Mouse (Mus musculus): ENCODE data around the gene Actg1.

The Actg1 gene

DNA sequence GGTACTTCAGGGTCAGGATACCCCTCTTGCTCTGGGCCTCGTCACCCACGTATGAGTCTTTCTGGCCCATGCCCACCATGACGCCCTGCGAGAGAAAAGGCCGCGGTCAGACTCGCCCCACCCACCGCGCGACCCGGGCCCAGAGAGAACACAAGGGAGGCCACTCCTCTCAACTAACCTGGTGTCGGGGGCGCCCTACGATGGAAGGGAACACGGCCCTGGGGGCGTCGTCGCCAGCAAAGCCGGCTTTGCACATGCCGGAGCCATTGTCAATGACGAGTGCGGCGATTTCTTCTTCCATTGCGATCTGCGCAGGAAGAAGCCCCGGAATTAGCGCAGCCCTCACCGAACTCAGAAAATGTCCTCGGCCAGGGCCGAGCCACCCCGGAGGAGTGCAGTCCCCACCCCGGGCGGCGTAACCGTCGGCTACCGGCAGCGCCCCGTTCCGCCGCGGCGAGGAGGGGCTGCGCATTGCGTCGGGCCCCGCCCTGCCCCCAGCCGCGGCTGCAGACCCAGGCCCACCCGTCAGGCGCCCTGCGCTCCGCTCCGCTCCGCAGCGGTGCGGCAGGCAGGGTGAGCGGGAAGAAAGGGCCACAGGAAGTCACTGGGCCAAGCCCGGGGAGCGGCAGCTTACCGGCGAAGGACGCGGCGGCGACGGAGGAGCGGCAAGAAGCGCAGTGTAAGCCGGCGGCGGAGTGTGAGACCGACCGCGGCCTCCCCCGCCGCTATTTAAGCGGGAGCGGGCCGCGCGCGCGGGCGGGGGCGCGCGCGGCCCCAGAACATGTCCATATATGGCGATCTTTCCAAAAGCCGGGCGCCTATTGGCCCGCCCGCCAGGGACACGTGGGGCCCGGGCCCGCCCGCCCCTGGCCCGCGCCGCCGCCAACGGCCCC, at the start of gene Actg1:
Actg1 (minus strand) TSS at position 752 of the 893 bp plus-strand sequence.
- DNase-seq = peak; percentile 95

DNA sequence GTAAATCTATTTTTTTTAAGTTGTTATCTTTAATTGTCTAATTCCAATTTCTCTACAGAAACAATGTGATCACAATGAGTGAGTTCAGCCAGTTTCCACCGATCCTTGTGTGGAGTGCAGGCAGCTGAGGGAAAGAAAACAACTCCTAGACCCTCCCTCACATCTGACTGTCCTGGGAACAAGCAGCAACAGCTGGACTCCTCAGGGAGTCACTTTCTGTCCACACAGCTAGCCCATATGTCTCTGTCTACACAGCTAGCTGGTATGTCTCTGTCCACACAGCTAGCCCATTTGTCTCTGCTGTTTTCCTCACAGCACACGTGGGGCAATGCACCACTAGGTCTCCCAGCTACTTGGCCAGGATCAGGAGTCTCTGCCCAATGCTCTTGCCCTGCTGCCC, 49.3 kb upstream of the Actg1 start:
- no peak for DNase-seq

GRCm38 (mm10) chr11:120395661-120396060, 47.3 kb upstream of the Actg1 start:
- no peak for DNase-seq

DNA sequence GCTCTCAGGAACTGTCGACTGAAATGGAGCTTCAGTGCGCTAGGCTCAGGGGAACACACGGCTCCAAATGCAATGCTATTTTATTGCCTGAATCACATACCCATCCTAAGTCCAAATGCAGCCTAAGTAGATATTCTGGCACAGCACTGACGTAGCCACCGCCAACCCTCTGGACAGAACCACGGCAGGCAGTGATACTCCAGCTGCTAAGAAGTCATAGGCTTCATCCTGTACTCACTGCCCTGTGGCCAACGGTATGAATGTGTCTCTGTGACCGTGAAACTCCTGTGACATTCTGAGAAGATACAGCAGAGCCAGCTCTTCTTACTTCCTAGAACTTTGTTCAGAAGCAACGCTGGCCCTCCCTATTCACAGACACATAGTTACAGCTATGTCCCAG, 40.2 kb upstream of the Actg1 start:
- no peak for DNase-seq

GRCm38 (mm10) chr11:120387157-120387556, 38.8 kb upstream of the Actg1 start:
- DNase-seq = no peak

GRCm38 (mm10) chr11:120386632-120387031, 38.3 kb upstream of the Actg1 start:
- no peak for DNase-seq

- DNase-seq = no peak
Observed at GRCm38 (mm10) chr11:120382509-120382908, 34.2 kb upstream of the Actg1 start.

- no peak for DNase-seq
Observed at GRCm38 (mm10) chr11:120381157-120381556, 32.8 kb upstream of the Actg1 start.

GRCm38 (mm10) chr11:120380271-120380670, 31.9 kb upstream of the Actg1 start:
- no peak for DNase-seq

DNA sequence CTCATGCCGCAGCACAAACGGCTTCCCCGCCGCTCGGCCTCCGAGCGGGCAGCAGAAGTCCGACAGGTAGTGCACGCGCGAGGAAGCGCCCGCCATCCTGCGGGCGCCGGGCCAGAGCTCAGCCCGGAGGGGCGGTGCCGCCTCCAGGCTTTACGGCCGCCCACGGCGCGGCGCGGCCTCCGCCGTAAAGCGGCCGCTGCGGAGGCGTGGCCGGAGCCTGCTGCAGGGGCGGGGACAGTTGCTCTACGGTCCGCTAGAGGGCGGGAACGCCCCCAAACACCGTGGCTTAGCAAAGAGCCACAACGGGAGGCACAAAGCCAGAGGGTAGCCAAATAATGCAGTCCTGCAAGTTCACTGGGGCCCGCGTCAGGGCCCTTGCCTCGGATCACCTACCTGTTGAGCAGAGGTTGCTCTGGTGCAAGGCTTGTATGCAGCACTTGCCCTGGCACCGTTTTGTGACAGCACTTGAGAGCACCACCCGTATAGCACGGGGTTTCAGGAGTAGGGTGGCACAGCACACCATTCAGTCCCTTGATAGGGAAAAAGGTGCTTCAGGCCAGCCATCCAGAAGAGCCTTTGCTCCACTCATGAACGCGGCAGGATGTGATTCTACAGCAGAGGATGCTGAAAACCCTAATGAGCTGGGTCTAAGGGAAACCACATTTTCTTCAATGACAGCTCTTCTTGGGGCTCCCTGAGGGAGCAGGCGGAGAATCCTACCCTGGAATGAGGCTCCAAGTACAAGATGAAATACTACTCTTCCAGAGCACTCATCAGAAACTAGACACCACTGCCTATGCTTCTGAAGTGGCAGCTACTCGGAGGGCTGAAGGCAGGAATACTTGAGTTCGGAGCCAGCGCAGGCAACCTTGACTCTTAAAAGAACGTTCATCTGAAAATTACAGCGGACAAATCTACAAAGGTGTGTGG, 30.5 kb upstream of the Actg1 start, which contains the start of gene Faap100:
Faap100 (minus strand) TSS at position 154 of the 930 bp plus-strand sequence.
- DNase-seq = peak; percentile 96

DNA sequence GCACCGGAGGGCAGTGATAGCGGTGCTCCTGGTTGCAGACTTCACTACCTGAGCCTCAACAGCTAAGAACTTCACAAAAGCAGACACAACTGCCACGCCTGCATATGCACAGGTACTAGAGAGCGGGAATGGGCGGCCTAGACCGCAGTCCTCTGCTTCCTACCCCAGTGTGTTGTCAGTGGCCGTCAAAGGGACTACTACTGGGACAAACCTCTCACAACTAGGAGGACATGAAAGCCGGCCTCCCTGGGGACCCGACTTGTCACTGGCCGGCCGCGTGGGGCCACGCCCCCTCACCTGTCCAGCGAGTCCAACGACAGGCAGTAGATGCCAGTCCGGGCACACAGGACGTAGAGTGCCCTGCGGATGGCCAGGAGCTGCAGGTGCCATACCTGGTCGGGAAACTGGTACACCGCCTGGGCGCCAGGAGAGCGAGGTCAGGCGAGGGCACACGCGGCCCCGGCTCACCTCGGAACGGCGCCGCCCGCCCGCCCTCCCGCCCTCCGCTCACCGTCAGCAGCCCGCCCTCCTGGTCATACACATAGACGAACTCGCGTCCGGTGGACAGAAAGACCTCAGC, 29.8 kb upstream of the Actg1 start:
- DNase-seq = peak; percentile 38

- DNase-seq = no peak
Observed at GRCm38 (mm10) chr11:120377337-120377736, 29.0 kb upstream of the Actg1 start.

DNA sequence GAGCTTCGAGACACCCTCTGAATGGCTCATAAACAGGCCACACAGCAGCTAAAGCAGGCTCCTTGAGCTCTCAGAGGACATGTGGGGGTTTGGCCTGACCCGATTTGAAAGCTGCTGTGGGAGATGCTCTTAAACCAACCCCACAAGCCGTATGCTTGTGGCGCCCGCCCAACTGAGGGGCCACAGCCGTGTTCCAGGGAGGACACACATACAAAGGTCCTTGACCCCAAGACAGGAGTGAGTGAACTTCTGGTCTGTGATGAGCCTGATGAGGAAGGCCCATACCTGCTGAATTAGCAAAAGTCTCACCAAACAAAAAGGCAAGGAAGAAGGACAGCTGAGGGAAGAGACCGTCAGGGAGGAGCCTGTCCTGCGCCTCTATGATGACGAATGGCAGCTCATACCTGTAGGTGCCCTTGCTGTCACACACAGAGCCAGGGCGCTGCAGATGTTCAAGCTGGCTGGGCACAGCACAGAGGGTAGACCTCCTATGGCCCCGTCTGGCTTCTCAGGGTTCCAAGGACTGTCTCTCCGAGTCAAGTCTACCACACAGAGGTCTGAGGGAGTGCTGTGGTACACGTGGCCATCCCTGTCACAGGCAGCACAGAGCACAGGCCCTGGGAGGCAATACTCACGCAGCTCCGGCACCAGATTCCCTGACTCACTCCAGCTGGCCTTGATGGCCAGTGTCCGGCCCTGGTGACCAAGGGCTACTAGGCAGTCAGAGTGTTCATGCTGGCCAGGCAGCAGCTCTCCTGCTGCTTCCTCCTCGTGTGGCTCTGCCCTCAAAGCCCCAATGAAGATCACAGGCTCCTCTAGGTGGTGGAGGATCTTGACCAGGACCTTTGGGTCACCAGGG, 28.2 kb upstream of the Actg1 start:
- no peak for DNase-seq

DNA sequence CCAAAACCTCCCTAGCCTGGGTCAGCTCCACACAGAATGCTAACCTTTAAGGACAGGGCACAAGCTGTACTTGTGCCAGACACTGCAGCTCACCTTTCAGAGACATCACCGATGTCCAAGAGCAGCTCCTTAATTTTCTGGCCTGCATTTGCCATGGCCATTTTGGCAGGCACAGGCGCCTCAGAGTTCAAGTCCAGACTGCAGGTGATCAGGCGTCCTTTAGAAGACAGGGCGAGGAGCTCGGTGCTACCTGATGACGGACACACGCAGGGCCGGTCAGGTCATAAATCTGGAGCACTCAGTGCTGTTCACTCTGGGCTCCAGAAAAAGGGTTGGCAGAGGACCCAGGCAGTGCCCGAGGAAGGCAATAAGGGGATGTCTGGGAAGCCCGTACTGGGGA, 27.0 kb upstream of the Actg1 start:
- no peak for DNase-seq

DNA sequence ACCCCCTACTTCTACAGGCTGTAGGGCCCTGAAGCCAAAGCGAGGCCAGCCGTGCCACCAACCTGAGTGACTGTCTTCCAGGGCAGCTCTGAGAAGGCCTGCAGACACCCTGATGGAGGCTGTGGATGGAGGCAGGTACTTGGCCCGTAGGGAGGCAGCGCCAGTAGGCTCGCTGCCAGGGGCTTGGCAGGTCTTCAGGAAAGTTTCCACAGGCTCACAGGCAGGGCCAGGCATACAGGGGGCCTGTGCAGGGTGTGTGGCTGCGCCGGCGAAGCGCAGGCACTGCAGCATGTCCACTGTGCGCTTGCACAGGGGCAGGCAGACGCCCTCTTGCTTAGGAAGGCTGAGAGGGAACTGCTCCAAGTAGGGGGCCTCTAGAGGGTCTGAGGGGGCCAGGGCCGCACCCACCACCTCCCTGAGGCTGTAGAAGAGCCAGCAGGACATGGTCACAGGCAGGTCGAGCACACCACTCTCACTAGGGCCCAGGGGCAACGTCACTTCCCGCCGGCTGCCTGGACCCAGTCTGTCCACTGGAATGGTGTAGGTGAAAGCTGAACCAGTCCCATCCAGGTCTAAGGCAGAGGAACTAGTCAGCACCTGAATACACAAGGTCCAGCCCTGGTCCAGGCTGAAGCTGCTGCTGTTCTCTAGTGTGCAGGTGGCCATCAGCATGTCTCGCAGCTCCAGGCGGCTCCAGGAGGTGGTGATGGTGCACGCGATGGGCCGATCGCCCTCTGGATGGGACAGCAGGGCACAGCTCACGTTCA, 25.7 kb upstream of the Actg1 start:
- DNase-seq = no peak

DNA sequence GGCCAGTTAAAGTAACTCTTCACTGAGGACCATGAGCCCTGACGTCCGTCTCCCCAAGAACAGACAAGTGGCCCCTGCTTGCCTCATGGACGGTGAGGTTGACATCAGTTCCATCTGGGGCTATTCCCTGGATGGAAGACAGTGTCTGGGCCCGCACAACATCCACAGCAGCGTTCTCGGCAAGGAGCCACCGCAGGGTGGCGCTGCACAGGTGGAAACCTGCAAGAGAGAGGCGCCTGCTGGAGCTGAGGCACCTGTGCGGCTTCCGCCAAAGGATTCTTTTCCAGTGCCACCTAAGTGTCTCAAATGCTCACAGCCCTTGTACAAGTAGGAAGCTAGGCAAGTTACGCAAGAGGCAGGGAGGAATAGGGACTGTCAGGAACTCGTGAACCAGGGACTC, 24.7 kb upstream of the Actg1 start:
- DNase-seq = no peak

GRCm38 (mm10) chr11:120369656-120370055, 21.3 kb upstream of the Actg1 start:
- DNase-seq = peak; percentile 80

DNA sequence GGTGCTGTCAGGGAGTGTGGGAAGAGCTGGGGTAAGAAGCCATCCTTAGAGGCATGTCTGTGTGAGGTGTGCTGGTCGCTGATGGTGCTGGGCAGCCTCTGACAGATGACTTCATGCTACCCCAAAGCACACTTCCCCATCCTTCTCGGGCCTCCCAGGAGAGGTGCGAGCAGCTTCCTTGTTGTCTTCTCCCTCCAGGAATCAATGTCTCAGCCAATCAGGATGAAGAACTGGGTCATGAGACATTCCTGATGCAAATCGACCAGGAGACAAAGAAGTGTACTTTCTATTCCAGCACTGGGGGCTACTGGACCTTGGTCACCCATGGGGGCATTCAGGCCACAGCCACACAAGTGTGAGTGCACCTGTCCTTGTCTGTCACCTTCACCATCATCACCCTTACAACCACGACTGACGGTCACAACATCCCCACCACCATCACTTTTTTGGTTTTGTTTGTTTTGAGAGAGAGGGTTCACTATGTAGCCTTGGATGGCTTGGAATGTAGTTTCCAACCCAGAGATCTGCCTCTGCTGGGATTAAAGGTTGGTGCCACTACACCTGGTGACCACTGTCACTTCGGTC, 18.2 kb upstream of the Actg1 start:
- DNase-seq = no peak

GRCm38 (mm10) chr11:120362891-120363290, 14.5 kb upstream of the Actg1 start:
- no peak for DNase-seq

GRCm38 (mm10) chr11:120361295-120361694, 13.0 kb upstream of the Actg1 start, which contains the start of gene Fscn2:
Gene Fscn2, plus strand, starts transcription at chr11:120361534.
- DNase-seq = no peak

DNA sequence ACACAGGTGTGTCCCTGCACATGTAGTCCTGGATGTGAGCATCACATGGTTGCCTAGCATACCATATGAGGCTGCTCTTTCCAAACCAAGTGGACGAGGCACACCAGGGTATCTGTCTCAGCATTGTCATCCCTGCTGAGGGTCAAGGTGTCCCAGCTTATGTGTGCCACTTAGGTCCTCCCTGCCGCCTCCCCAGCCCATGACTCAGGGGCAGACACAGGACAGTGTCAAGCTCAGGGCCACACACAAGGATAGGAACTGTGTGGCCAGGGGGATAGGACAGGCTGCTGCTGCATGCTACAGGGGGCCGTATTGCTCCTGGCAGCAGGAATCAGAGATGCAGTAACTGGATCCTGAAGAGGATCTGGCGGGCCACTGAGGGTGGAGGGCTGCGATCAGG, 12.4 kb upstream of the Actg1 start:
- no peak for DNase-seq

Data from retina, postnatal 1 day (tissue).